Mouse (Mus musculus) hindbrain, embryonic 11.5 days (tissue): ENCODE results near the gene Lztfl1. TPM values are rescaled to one million over a fixed set of nuclear protein-coding genes. Genes with fewer than 3 reads are reported as not detected.

Source experiments
- ATAC-seq: fragments of 200-750 bp; cut with Nextera tagmentation; 2 replicates; pipeline ENCODE4 v1.8.0; 2017; ENCODE audit warnings: mild to moderate bottlenecking, moderate TSS enrichment, moderate library complexity; ENCODE audit not compliant: low FRiP score
- DNase-seq: peaks from one replicate; pipeline ENCODE4 v3.0.0-alpha.2; 2015; ENCODE audit warnings: low spot score
- H3K27ac ChIP-seq: fragments of 300-500 bp; sonication (generic); 2 replicates; pipeline ENCODE4 v1.5.1; 2014; ENCODE audit warnings: mild to moderate bottlenecking, low read depth, low read length
- H3K27me3 ChIP-seq: fragments of 300-500 bp; sonication (generic); 2 replicates; pipeline ENCODE4 v1.6.1; 2014; ENCODE audit warnings: mild to moderate bottlenecking, low read length, moderate library complexity, mixed read lengths; ENCODE audit not compliant: control insufficient read depth, insufficient read depth
- H3K36me3 ChIP-seq: fragments of 300-500 bp; sonication (generic); 2 replicates; pipeline ENCODE4 v1.6.1; 2014; ENCODE audit warnings: mild to moderate bottlenecking, low read length, moderate library complexity, mixed read lengths; ENCODE audit not compliant: control insufficient read depth, insufficient read depth
- H3K4me1 ChIP-seq: fragments of 300-500 bp; sonication (generic); replicated peaks from 2 replicates; pipeline ENCODE4 v1.6.1; 2014; ENCODE audit warnings: low read length, mixed read lengths; ENCODE audit not compliant: control insufficient read depth, insufficient read depth
- H3K4me2 ChIP-seq: fragments of 300-500 bp; sonication (generic); replicated peaks from 2 replicates; pipeline ENCODE4 v1.6.1; 2014; ENCODE audit warnings: mild to moderate bottlenecking, low read depth, low read length
- H3K4me3 ChIP-seq: fragments of 300-500 bp; sonication (generic); 2 replicates; pipeline ENCODE4 v1.5.1; 2014; ENCODE audit warnings: low read depth, low read length
- H3K9ac ChIP-seq: fragments of 300-500 bp; sonication (generic); 2 replicates; pipeline ENCODE4 v1.6.1; 2014; ENCODE audit warnings: low read depth, low read length
- H3K9me3 ChIP-seq: fragments of 300-500 bp; sonication (generic); 2 replicates; pipeline ENCODE4 v1.6.1; 2016; ENCODE audit warnings: low read length; ENCODE audit not compliant: control insufficient read depth
- WGBS: fragments of 180-500 bp; shearing (Covaris S2); extraction: QIAGEN DNeasy Blood & Tissue Kit; methylation state at CpG from one replicate; pipeline ENCODE4 v1.1.7; 2014; 5-methylcytosine and 5-hydroxymethylcytosine counted together
- polyA plus RNA-seq: library from polyadenylated mRNA; unstranded; fragments of >200 nt; fragmentation: Nextera tagmentation; extraction: Ambion mirVana; gene quantifications from 2 replicates; pipeline ENCODE4 v1.2.1, GENCODE M21; 2014

Lztfl1 gene
- polyA plus RNA-seq = 55.0 and 58.6 TPM in 2 replicates

GRCm38 (mm10) chr9:123717186-123718008, at the start of gene Lztfl1:
Gene Lztfl1 (minus strand): TSS chr9:123717697.
- Histone ChIP-seq H3K4me2 (peak within 1 kb of the TSS; percentile 50), H3K4me1 (no peaks in the 10 kb centered on the region), H3K4me3 (peak within 1 kb of the TSS; percentile 67), H3K9ac (peak within 1 kb of the TSS; percentile 56), H3K27ac (0 out of 2 replicates have a peak within 1 kb of the TSS, but pooled peaks have one; percentile 31), H3K36me3 (no peaks in the 10 kb centered on the region), H3K27me3 (no peaks in the 10 kb centered on the region), H3K9me3 (no peaks in the 10 kb centered on the region)
- peak; percentile 100 for ATAC-seq
- peak; percentile 98 for DNase-seq
- WGBS = 1% methylated on average over 55 of the region's 55 CpGs

GRCm38 (mm10) chr9:123766996-123767395, 49.5 kb upstream of the Lztfl1 start:
- H3K27ac ChIP-seq = no peak overlapping the region
- DNase-seq (no peak), ATAC-seq (no peak)
- no peak overlapping the region for H3K4me3 ChIP-seq
- H3K27me3 ChIP-seq = no peaks in the 10 kb centered on the region
- no peaks in the 10 kb centered on the region for H3K4me1 ChIP-seq
- no peaks in the 10 kb centered on the region for H3K36me3 ChIP-seq
- H3K4me2 ChIP-seq = no peak overlapping the region
- H3K9me3 ChIP-seq = no peaks in the 10 kb centered on the region
- no peak overlapping the region for H3K9ac ChIP-seq
- 89% methylated on average over 3 of the region's 3 CpGs for WGBS

- WGBS = 84% methylated on average over 3 of the region's 3 CpGs
- H3K4me3 ChIP-seq = no peak overlapping the region
- DNase-seq (no peak), ATAC-seq (no peak)
- H3K9me3 ChIP-seq = no peaks in the 10 kb centered on the region
- H3K36me3 ChIP-seq = no peaks in the 10 kb centered on the region
- no peak overlapping the region for H3K27ac ChIP-seq
- no peak overlapping the region for H3K4me2 ChIP-seq
- no peaks in the 10 kb centered on the region for H3K4me1 ChIP-seq
- no peak overlapping the region for H3K9ac ChIP-seq
- no peaks in the 10 kb centered on the region for H3K27me3 ChIP-seq
These were observed 46.3 kb upstream of the Lztfl1 start for GRCm38 (mm10) chr9:123763771-123764170.

- H3K9me3 ChIP-seq = no peaks in the 10 kb centered on the region
- DNase-seq (no peak), ATAC-seq (no peak)
These were observed 45.4 kb upstream of the Lztfl1 start for GRCm38 (mm10) chr9:123762886-123763285.

DNA sequence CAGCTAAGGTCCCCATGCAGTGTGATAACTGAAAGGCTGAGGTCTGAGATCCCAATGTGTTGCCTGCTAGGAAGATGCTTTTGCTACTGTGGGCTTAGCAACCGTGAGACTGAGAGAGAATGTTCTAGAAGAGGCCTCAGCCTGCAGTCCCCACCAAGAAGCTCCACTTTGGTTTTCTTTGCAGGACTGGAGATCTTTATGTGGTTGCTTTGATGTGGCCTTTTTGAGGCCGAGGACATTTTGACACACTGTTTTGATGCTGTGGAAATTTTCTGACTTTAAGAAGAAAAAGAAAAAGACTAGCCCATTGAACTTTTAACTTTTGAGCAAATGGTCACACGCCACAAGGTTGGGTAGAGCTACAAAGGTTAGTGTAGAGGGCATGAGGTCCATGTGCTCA, 43.3 kb upstream of the Lztfl1 start:
- DNase-seq = no peak
- ATAC-seq = no peak
- H3K27me3 ChIP-seq = no peaks in the 10 kb centered on the region
- H3K9ac ChIP-seq = no peak overlapping the region
- no peak overlapping the region for H3K4me2 ChIP-seq
- no peaks in the 10 kb centered on the region for H3K9me3 ChIP-seq
- H3K36me3 ChIP-seq = no peaks in the 10 kb centered on the region
- no peaks in the 10 kb centered on the region for H3K4me1 ChIP-seq
- 88% methylated on average over 3 of the region's 3 CpGs for WGBS
- no peak overlapping the region for H3K4me3 ChIP-seq
- H3K27ac ChIP-seq = no peak overlapping the region

More at GRCm38 (mm10) chr9:123762886-123763285, 45.4 kb upstream of the Lztfl1 start:
- no peaks in the 10 kb centered on the region for H3K27me3 ChIP-seq
- 94% methylated on average over 4 of the region's 4 CpGs for WGBS
- no peaks in the 10 kb centered on the region for H3K4me1 ChIP-seq
- no peaks in the 10 kb centered on the region for H3K36me3 ChIP-seq
- no peak overlapping the region for H3K4me3 ChIP-seq
- H3K9ac ChIP-seq = no peak overlapping the region
- H3K4me2 ChIP-seq = no peak overlapping the region
- H3K27ac ChIP-seq = no peak overlapping the region

DNA sequence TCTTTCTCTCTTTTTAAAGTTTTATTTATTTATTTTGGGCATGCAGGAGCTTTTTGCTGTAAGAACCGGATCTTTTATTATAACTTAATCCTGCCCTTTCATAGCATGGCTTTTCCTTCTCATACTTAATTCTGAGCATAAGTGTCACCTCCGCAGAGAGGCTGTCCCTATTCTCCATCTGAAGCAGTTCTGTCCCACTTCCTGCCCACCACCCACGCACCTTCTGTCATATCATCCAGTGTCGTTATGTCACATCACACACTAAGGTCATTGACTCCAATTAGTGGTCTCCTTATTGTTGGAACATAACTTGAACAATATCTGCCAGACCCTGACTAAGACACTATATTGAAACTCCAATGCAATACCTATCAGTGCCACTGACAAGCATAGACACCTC, 41.1 kb upstream of the Lztfl1 start:
- Histone ChIP-seq H3K36me3 (no peaks in the 10 kb centered on the region), H3K4me2 (no peak overlapping the region), H3K4me1 (no peaks in the 10 kb centered on the region), H3K27ac (no peak overlapping the region), H3K27me3 (no peaks in the 10 kb centered on the region), H3K9me3 (no peaks in the 10 kb centered on the region), H3K4me3 (no peak overlapping the region), H3K9ac (no peak overlapping the region)
- DNase-seq (no peak), ATAC-seq (no peak)
- 84% methylated on average over 4 of the region's 4 CpGs for WGBS

DNA sequence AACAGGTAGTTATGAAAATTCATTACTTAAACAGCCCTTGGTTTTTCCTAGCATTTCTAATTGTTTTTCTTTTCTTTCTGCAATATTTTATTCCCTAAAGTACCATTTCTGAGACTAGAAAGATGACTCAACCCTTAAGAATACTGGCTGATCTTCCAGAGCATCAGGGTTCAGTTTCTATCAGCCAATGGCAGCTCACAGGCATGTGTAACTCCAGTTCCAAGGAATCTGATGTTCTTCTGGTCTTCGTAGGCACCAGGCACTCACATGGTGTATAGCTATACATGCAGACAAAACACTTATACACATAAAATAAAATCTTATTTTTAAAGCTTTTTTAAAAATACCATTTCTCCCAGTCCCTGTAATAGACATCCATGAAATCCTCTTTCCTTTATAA, 40.7 kb upstream of the Lztfl1 start:
- no peak overlapping the region for H3K27ac ChIP-seq
- DNase-seq (no peak), ATAC-seq (no peak)
- no peaks in the 10 kb centered on the region for H3K9me3 ChIP-seq
- no peaks in the 10 kb centered on the region for H3K4me1 ChIP-seq
- H3K27me3 ChIP-seq = no peaks in the 10 kb centered on the region
- H3K36me3 ChIP-seq = no peaks in the 10 kb centered on the region
- no peak overlapping the region for H3K9ac ChIP-seq
- H3K4me2 ChIP-seq = no peak overlapping the region
- 79% methylated on average over 1 of the region's 1 CpGs for WGBS
- H3K4me3 ChIP-seq = no peak overlapping the region

DNA sequence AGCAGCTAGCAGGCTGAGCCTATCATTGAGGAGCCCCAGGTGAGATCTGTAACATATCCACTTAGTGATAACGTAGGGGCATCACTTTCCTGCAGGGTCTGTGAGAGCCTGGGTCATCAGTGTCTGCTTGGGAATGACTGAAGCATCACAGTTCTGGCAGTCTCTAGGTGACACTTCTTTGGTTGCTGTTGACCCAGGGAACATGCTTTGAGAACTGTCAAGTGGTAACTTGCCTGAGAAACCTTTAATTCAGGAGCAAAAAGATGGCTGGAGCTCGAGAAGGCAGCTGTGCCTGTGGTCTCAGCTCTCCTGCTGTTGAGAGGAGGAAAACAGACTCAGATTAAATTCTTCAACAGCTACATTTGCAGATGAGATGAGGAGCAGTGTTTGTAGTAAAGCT, 39.8 kb upstream of the Lztfl1 start:
- Histone ChIP-seq H3K4me2 (no peak overlapping the region), H3K27me3 (no peaks in the 10 kb centered on the region), H3K27ac (no peak overlapping the region), H3K9ac (no peak overlapping the region), H3K36me3 (no peaks in the 10 kb centered on the region), H3K4me1 (no peaks in the 10 kb centered on the region), H3K4me3 (no peak overlapping the region), H3K9me3 (no peaks in the 10 kb centered on the region)
- WGBS = 66% methylated on average over 2 of the region's 2 CpGs
- no peak for DNase-seq
- no peak for ATAC-seq

DNA sequence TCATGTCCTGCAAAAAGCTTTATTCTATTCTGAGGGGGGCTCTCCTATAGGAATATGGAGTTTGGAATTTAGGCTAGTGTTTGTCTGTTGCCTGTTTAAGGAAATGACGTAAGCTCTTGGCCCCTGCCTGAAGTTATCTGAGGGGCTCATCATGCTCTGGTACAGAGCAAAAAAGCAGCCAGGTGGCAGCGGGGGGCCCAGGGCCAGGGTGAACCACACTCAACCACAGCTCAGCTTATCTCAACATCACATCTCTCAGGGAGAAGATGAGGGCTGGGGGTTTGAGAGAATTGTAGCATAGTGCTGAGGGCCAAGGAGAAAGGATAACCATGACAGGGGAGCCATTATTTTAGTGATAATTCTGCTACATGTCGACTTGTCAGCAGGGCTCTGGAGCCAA, 39.3 kb upstream of the Lztfl1 start:
- H3K4me3 ChIP-seq = no peak overlapping the region
- 81% methylated on average over 3 of the region's 3 CpGs for WGBS
- no peak for ATAC-seq
- no peaks in the 10 kb centered on the region for H3K27me3 ChIP-seq
- H3K4me2 ChIP-seq = no peak overlapping the region
- no peak for DNase-seq
- H3K4me1 ChIP-seq = no peaks in the 10 kb centered on the region
- no peaks in the 10 kb centered on the region for H3K9me3 ChIP-seq
- H3K9ac ChIP-seq = no peak overlapping the region
- no peaks in the 10 kb centered on the region for H3K36me3 ChIP-seq
- H3K27ac ChIP-seq = no peak overlapping the region
